Mouse (Mus musculus): ENCODE measurements around the gene Slc4a4. TPM values are rescaled to one million over a fixed set of nuclear protein-coding genes. Genes with fewer than 3 reads are reported as not detected.

Slc4a4 gene
- total RNA-seq (2015; ENCODE audit: low replicate concordance) (not detected in 2 replicates), total RNA-seq (2017; ENCODE audit: low replicate concordance) (not detected in 2 replicates)

GRCm38 (mm10) chr5:88886668-88887555, at the start of gene Slc4a4:
Slc4a4 (plus strand) TSS chr5:88886818.
- no peak for ATAC-seq (replicated peaks; ENCODE audit: low FRiP score, poor library complexity, severe bottlenecking)

- ATAC-seq (replicated peaks; ENCODE audit: low FRiP score, poor library complexity, severe bottlenecking) = no peak
Measured at GRCm38 (mm10) chr5:88840080-88840798, 46.4 kb upstream of the Slc4a4 start.

- no peak for ATAC-seq (replicated peaks; ENCODE audit: low FRiP score, poor library complexity, severe bottlenecking)
Measured at GRCm38 (mm10) chr5:88857311-88857710, 29.3 kb upstream of the Slc4a4 start.

GRCm38 (mm10) chr5:88857801-88858200, 28.8 kb upstream of the Slc4a4 start:
- ATAC-seq (replicated peaks; ENCODE audit: low FRiP score, poor library complexity, severe bottlenecking) = no peak

GRCm38 (mm10) chr5:88858226-88858625, 28.4 kb upstream of the Slc4a4 start:
- no peak for ATAC-seq (replicated peaks; ENCODE audit: low FRiP score, poor library complexity, severe bottlenecking)

GRCm38 (mm10) chr5:88862163-88862562, 24.5 kb upstream of the Slc4a4 start:
- ATAC-seq (replicated peaks; ENCODE audit: low FRiP score, poor library complexity, severe bottlenecking) = no peak

- ATAC-seq (replicated peaks; ENCODE audit: low FRiP score, poor library complexity, severe bottlenecking) = no peak
Measured at GRCm38 (mm10) chr5:88862794-88863193, 23.8 kb upstream of the Slc4a4 start.

- no peak for ATAC-seq (replicated peaks; ENCODE audit: low FRiP score, poor library complexity, severe bottlenecking)
Measured at GRCm38 (mm10) chr5:88884101-88884500, 2.5 kb upstream of the Slc4a4 start.

GRCm38 (mm10) chr5:88885503-88885902, 1.1 kb upstream of the Slc4a4 start:
- ATAC-seq (replicated peaks; ENCODE audit: low FRiP score, poor library complexity, severe bottlenecking) = no peak

- no peak for ATAC-seq (replicated peaks; ENCODE audit: low FRiP score, poor library complexity, severe bottlenecking)
Measured at GRCm38 (mm10) chr5:88885944-88886343, 674 bp upstream of the Slc4a4 start.

GRCm38 (mm10) chr5:88886349-88886667, 310 bp upstream of the Slc4a4 start:
- ATAC-seq (replicated peaks; ENCODE audit: low FRiP score, poor library complexity, severe bottlenecking) = no peak

GRCm38 (mm10) chr5:88887556-88888412, 1.2 kb downstream of the Slc4a4 start:
- no peak for ATAC-seq (replicated peaks; ENCODE audit: low FRiP score, poor library complexity, severe bottlenecking)

- no peak for ATAC-seq (replicated peaks; ENCODE audit: low FRiP score, poor library complexity, severe bottlenecking)
Measured at GRCm38 (mm10) chr5:88888413-88888700, 1.7 kb downstream of the Slc4a4 start.

- no peak for ATAC-seq (replicated peaks; ENCODE audit: low FRiP score, poor library complexity, severe bottlenecking)
Measured at GRCm38 (mm10) chr5:88889326-88889725, 2.7 kb downstream of the Slc4a4 start.

GRCm38 (mm10) chr5:88890146-88890545, 3.5 kb downstream of the Slc4a4 start:
- no peak for ATAC-seq (replicated peaks; ENCODE audit: low FRiP score, poor library complexity, severe bottlenecking)

- ATAC-seq (replicated peaks; ENCODE audit: low FRiP score, poor library complexity, severe bottlenecking) = no peak
Measured at GRCm38 (mm10) chr5:88896574-88896973, 10.0 kb downstream of the Slc4a4 start.

GRCm38 (mm10) chr5:88903111-88903510, 16.5 kb downstream of the Slc4a4 start:
- no peak for ATAC-seq (replicated peaks; ENCODE audit: low FRiP score, poor library complexity, severe bottlenecking)

GRCm38 (mm10) chr5:88903526-88903925, 16.9 kb downstream of the Slc4a4 start:
- no peak for ATAC-seq (replicated peaks; ENCODE audit: low FRiP score, poor library complexity, severe bottlenecking)

- no peak for ATAC-seq (replicated peaks; ENCODE audit: low FRiP score, poor library complexity, severe bottlenecking)
Measured at GRCm38 (mm10) chr5:88904841-88905240, 18.2 kb downstream of the Slc4a4 start.

GRCm38 (mm10) chr5:88907615-88908014, 21.0 kb downstream of the Slc4a4 start:
- no peak for ATAC-seq (replicated peaks; ENCODE audit: low FRiP score, poor library complexity, severe bottlenecking)
